Mouse (Mus musculus) thymus, adult 2 months (tissue): ENCODE results near the gene Mavs.

Source experiments
- CTCF ChIP-seq: fragments of 200-500 bp; IDR thresholded peaks from 2 replicates; pipeline ENCODE4 v1.5.1; 2012; ENCODE audit warnings: mild to moderate bottlenecking, control low read depth, low read length, moderate library complexity, borderline replicate concordance; ENCODE audit not compliant: control insufficient read depth, poor library complexity, insufficient read depth; ENCODE audit errors: extremely low read depth
- POLR2A ChIP-seq: fragments of 200-500 bp; IDR thresholded peaks from 2 replicates; pipeline ENCODE4 v1.6.1; 2012; ENCODE audit warnings: mild to moderate bottlenecking, low read length, control low read depth, moderate library complexity; ENCODE audit not compliant: control insufficient read depth, poor library complexity, insufficient read depth; ENCODE audit errors: extremely low read depth

DNA sequence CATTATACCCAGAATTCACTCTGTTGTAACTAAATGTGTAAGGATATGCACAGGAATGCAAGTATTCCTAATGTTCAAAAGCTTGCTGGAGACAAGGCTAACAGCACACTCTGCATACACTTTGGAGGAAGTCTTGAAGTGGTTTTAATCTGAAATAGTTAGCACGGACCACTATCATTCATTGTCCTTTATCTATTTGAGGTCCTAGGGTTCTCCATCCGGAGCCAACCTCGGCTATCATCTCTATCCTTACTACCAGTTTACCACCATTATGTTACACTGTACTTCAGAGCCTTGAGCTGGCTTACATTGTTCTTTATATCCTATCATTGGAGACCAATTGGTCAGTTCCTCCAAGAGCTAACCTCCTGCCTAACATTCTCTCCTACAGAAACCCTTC lies 6.6 kb upstream of the Mavs start:
- no peak for TF ChIP-seq CTCF
- TF ChIP-seq POLR2A = no peak
